Mouse (Mus musculus) neural tube, embryonic 12.5 days (tissue): ENCODE data around the gene 4921536K21Rik. TPM values are rescaled to one million over a fixed set of nuclear protein-coding genes. Genes with fewer than 3 reads are reported as not detected.

Experiments
- ATAC-seq: fragments of 200-750 bp; cut with Nextera tagmentation; 2 replicates; pipeline ENCODE4 v1.8.0; 2017; ENCODE audit warnings: low read depth, mild to moderate bottlenecking, moderate TSS enrichment, moderate library complexity; ENCODE audit not compliant: low FRiP score
- H3K27ac ChIP-seq: fragments of 300-500 bp; sonication (generic); 2 replicates; pipeline ENCODE4 v1.5.1; 2016
- H3K27me3 ChIP-seq: fragments of 300-500 bp; sonication (generic); replicated peaks from 2 replicates; pipeline ENCODE4 v1.6.1; 2016; ENCODE audit warnings: mild to moderate bottlenecking
- H3K36me3 ChIP-seq: fragments of 300-500 bp; sonication (generic); 2 replicates; pipeline ENCODE4 v1.6.1; 2016; ENCODE audit warnings: mild to moderate bottlenecking
- H3K4me1 ChIP-seq: fragments of 300-500 bp; sonication (generic); 2 replicates; pipeline ENCODE4 v1.6.1; 2016
- H3K4me2 ChIP-seq: fragments of 300-500 bp; sonication (generic); replicated peaks from 2 replicates; pipeline ENCODE4 v1.6.1; 2016; ENCODE audit warnings: mild to moderate bottlenecking
- H3K4me3 ChIP-seq: fragments of 300-500 bp; sonication (generic); 2 replicates; pipeline ENCODE4 v1.5.1; 2016
- H3K9ac ChIP-seq: fragments of 300-500 bp; sonication (generic); 2 replicates; pipeline ENCODE4 v1.6.1; 2016; ENCODE audit warnings: mild to moderate bottlenecking
- H3K9me3 ChIP-seq: fragments of 300-500 bp; sonication (generic); 2 replicates; pipeline ENCODE4 v1.6.1; 2016; ENCODE audit warnings: mild to moderate bottlenecking
- WGBS: fragments of 180-500 bp; shearing (Covaris S2); methylation state at CpG from one replicate; pipeline ENCODE4 v1.1.7; 2016; 5-methylcytosine and 5-hydroxymethylcytosine counted together
- polyA plus RNA-seq: library from polyadenylated mRNA; unstranded; fragments of >200 nt; fragmentation: Nextera tagmentation; extraction: Ambion mirVana; gene quantifications from 2 replicates; pipeline ENCODE4 v1.2.1, GENCODE M21; 2016

The 4921536K21Rik gene
- polyA plus RNA-seq: 0.47 and 0.59 TPM in 2 replicates

DNA sequence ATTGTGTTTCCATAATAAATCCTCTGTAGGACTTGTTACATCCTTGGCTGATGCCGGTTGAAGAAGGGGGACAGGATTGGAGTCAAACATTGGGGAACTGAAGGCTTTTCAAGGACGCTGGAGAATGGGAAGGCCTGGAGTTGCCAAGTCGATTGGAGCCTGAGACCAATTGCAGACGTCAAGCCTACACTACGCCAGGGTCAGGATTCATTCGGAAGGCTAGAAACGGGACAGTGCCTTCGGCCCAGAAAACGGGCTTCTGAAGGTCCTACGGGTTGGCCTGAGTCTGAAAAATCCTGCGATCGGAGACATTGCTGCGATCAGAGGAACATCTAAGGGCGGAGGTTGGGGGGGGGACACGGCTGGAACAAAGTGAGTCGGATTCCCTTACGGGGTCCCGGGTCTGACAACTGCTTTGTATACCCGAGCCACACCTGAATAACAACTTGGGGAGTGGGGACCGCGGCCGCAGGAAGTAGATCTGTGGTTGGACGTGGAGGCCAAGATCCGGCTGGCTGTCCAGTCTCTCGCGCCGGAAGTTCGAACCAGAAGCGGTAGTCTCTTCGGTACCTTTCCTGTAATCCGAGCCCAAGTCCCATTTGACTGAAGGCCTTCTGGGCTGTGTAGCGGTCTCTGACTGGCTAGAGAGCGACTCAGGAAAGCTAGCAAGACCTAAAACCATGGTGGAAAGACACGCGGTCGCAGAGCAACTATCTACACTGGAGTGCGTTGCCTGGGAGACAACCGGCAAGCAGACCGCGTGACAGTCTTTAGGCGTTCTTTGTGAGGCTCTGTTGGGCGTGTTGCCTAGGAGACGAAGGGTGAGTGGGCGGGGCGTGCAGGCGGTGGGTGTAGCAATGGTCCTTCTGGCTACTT lies at the start of gene 4921536K21Rik, which contains the start of gene Dusp18:
TSS of gene 4921536K21Rik (minus strand) at position 693 of the 876 bp plus-strand sequence.
TSS of gene Dusp18 (plus strand) at position 835 of the 876 bp plus-strand sequence.
- H3K9ac ChIP-seq: peak within 1 kb of the TSS; percentile 59
- H3K4me2 ChIP-seq: peak within 1 kb of the TSS; percentile 73
- no peaks in the 10 kb centered on the region for H3K9me3 ChIP-seq
- H3K4me1 ChIP-seq: peaks cover 4% of the 10 kb centered on the region; the same call in 1 of the 2 replicates
- WGBS: 2% methylated on average over 46 of the region's 46 CpGs
- no peaks in the 10 kb centered on the region for H3K27me3 ChIP-seq
- H3K27ac ChIP-seq: peak within 1 kb of the TSS; percentile 50; the same call in 1 of the 2 replicates
- H3K36me3 ChIP-seq: peaks cover 21% of the 10 kb centered on the region
- H3K4me3 ChIP-seq: peak within 1 kb of the TSS; percentile 44
- peak; percentile 99 for ATAC-seq

DNA sequence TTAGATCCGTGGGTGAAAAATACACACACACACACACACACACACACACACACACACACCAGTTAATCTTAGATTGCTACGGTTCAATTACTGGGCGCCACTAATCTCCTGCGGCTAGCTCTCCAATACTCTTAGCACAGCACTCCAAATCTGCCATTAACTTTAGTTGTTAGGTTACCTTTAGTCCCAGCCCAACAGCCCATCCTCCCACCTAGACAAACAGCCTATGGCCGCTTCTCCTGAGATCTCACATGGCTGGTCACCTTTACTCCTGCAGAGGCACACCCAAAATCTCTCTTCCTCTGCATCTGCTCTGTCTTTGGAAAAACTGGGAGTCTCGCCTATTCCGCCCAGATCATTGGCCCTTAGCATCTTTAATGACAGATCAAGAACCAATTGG lies 46.5 kb upstream of the 4921536K21Rik start:
- no peak for ATAC-seq
- H3K27ac ChIP-seq: no peak overlapping the region
- no peak overlapping the region for H3K4me3 ChIP-seq
- no peak overlapping the region for H3K9ac ChIP-seq
- 87% methylated on average over 7 of the region's 7 CpGs for WGBS
- H3K27me3 ChIP-seq: no peaks in the 10 kb centered on the region
- no peak overlapping the region for H3K4me2 ChIP-seq
- no peaks in the 10 kb centered on the region for H3K36me3 ChIP-seq
- H3K4me1 ChIP-seq: no peaks in the 10 kb centered on the region
- no peaks in the 10 kb centered on the region for H3K9me3 ChIP-seq

DNA sequence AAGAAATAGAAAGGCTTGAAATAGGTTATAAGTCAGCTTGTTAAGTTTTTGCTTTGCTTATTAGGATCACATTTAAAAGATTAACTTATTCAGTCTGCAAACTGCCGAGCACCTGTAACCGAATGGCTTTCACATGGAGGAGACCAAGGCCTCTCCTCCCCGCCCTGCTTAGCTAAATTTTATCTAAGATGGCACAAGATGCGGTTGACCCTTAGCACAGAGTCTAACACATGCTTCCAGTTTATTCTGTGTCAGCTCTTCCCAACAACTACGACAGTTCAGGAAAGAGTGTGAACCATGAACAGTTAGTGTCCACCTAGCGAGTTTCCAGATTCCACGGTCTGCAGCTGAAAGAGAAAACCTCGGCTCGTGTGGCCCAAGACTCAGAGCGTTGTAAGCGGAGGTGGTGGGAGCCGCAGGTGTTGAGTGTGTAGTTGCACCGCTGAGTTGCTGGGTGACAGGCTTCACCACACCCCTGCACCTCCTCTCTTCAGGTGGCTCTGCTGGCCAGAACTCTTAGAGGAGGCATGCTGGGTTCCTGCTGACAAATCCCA lies 42.5 kb upstream of the 4921536K21Rik start:
- H3K4me1 ChIP-seq: no peaks in the 10 kb centered on the region
- no peak for ATAC-seq
- H3K36me3 ChIP-seq: no peaks in the 10 kb centered on the region
- H3K27ac ChIP-seq: no peak overlapping the region
- no peak overlapping the region for H3K4me2 ChIP-seq
- 77% methylated on average over 13 of the region's 13 CpGs for WGBS
- no peaks in the 10 kb centered on the region for H3K27me3 ChIP-seq
- H3K9ac ChIP-seq: no peak overlapping the region
- no peak overlapping the region for H3K4me3 ChIP-seq
- no peaks in the 10 kb centered on the region for H3K9me3 ChIP-seq

DNA sequence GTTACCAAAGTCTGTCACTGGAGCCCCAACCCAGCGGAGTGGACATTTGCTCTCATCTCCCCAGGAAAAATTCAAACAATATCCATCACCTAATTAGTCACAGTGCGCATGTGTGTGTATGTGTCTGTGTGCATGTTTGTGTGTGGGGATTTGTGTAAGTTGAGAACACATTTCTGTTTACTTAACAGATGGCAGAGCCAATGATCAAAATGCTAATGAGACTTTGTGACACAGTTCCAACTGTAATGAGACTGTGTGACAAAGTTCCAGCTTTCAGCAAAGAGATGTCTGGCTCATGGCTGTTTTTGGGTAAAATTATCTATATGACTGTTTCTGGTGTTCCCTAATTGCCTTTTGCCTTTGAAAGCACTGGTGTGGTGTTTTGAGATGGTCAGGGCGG lies 41.4 kb upstream of the 4921536K21Rik start:
- Histone ChIP-seq H3K4me2 (no peak overlapping the region), H3K4me1 (peaks cover 8% of the 10 kb centered on the region), H3K4me3 (no peak overlapping the region), H3K36me3 (no peaks in the 10 kb centered on the region), H3K27me3 (no peaks in the 10 kb centered on the region), H3K9me3 (no peaks in the 10 kb centered on the region), H3K27ac (no peak overlapping the region), H3K9ac (no peak overlapping the region)
- ATAC-seq: no peak
- WGBS: 82% methylated on average over 3 of the region's 3 CpGs

DNA sequence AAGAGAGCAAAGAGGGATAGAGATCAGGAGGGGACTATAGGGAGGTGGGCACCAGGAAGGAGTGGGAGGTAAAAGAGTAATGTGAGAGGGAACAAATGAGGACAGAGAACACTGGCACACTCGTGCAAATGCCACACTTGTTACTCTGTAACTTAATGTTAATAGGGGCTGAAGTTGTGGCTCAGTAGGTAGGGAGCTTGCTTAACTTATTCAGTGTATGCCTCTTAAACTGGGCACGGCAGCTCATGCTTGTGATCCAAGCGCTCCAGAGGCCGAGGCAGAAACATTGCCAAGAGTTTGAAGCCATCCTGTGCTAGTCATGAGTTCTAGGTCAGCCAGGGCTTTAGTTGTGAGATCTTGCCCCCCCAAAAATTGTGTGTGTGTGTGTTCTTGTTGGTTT lies 40.2 kb upstream of the 4921536K21Rik start:
- no peak overlapping the region for H3K4me2 ChIP-seq
- H3K9me3 ChIP-seq: no peaks in the 10 kb centered on the region
- no peak for ATAC-seq
- H3K4me3 ChIP-seq: no peak overlapping the region
- H3K9ac ChIP-seq: no peak overlapping the region
- WGBS: 75% methylated on average over 4 of the region's 4 CpGs
- peaks cover 13% of the 10 kb centered on the region for H3K4me1 ChIP-seq
- H3K27ac ChIP-seq: no peak overlapping the region
- no peaks in the 10 kb centered on the region for H3K36me3 ChIP-seq
- no peaks in the 10 kb centered on the region for H3K27me3 ChIP-seq

DNA sequence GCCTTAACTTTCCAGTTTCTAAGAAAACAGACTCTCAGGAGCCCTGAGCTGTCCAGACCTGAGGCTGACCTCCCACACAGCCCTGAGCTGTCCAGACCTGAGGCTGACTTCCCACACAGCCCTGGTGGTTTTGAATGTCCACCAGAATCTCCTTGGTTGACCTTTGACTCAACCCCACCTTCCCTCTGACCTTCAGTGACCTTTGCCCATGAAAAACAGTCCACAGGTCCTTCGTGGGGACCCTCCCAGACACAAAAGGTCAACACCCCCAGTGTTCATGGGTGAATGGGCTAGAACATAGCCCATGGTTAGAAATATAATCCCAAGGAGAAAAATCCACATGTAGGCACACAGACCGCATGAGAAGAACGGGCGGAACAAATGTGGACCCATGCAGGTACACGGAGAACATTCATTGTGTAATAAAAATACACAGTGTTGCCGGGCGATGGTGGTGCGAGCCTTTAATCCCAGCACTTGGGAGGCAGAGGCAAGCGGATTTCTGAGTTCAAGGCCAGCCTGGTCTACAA lies 38.9 kb upstream of the 4921536K21Rik start:
- no peak for ATAC-seq
- H3K4me1 ChIP-seq: peaks cover 13% of the 10 kb centered on the region
- H3K9ac ChIP-seq: no peak overlapping the region
- 88% methylated on average over 9 of the region's 9 CpGs for WGBS
- H3K4me3 ChIP-seq: no peak overlapping the region
- no peak overlapping the region for H3K27ac ChIP-seq
- H3K36me3 ChIP-seq: no peaks in the 10 kb centered on the region
- H3K4me2 ChIP-seq: no peak overlapping the region
- no peaks in the 10 kb centered on the region for H3K9me3 ChIP-seq
- no peaks in the 10 kb centered on the region for H3K27me3 ChIP-seq

DNA sequence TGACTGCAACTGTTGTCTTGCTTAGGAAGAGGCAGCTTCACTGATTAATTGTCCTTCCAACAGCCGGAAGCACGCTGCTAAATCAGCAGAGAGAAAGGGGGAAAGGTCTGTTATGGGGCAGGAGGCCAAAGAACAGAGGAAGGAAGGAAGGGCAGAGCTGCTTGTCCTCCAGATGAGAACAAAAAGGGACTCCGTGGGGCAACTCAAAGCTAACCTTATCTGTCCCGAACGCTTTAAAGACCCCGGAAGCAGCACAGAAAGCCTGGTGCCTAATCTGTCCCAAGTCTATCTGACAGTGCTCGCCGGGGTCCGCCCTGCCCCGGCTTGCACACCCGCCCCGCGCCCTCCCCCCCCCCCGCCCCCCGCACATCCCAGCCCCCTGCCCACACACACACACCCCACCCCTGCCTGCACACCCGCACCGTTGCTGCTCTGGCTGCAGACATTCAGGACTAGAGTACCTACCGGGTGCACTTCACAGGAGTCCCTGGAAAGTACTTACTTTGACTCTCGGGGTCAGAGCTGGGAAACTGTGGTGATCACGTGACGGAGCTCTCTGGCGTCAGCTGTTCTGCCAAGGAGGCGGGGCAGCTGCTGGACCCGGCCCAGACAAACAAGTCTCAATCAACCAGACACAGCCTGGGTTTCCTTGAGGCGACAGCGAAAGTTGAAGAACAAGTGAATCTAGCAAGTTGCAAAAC lies 36.8 kb upstream of the 4921536K21Rik start, which contains the start of gene Tcn2:
TSS of gene Tcn2 (minus strand) at position 649 of the 701 bp plus-strand sequence.
- Histone ChIP-seq H3K4me3 (peak within 1 kb of the TSS; percentile 53), H3K27me3 (no peaks in the 10 kb centered on the region), H3K4me1 (peaks cover 13% of the 10 kb centered on the region), H3K9me3 (no peaks in the 10 kb centered on the region), H3K27ac (no peak within 1 kb of the TSS), H3K9ac (peak within 1 kb of the TSS; percentile 64), H3K4me2 (peak within 1 kb of the TSS; percentile 88), H3K36me3 (0 out of 2 replicates have a peak, but pooled peaks cover 6% of the 10 kb centered on the region)
- ATAC-seq: peak; percentile 84
- under 1% methylated on average over 17 of the region's 26 CpGs for WGBS

DNA sequence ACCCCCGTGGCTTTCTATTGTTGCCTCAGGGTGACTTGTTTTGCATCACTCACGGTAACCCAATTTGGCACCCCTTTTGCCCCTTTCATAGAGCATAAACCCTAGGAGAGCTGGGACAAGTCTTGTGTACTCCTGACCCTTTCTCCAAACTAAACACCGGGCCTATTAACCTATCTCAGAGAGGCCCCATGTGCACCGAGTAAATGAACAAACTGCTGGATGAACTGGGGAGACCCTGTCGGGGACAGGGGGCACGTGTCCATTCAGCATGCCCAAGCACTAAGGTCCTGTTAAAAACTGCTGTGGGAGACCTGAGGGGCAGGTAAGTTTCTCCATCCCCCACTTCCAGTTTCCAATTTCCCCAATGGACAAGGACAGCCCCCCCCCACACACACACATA lies 36.0 kb upstream of the 4921536K21Rik start:
- Histone ChIP-seq H3K4me1 (peaks cover 13% of the 10 kb centered on the region), H3K27ac (no peak overlapping the region), H3K9ac (no peak overlapping the region), H3K4me3 (peak overlapping the region; percentile 53), H3K27me3 (no peaks in the 10 kb centered on the region), H3K4me2 (peak overlapping the region; percentile 88), H3K36me3 (0 out of 2 replicates have a peak, but pooled peaks cover 8% of the 10 kb centered on the region), H3K9me3 (no peaks in the 10 kb centered on the region)
- 18% methylated on average over 6 of the region's 6 CpGs for WGBS
- ATAC-seq: peak; percentile 30; the same call in 1 of the 2 replicates

DNA sequence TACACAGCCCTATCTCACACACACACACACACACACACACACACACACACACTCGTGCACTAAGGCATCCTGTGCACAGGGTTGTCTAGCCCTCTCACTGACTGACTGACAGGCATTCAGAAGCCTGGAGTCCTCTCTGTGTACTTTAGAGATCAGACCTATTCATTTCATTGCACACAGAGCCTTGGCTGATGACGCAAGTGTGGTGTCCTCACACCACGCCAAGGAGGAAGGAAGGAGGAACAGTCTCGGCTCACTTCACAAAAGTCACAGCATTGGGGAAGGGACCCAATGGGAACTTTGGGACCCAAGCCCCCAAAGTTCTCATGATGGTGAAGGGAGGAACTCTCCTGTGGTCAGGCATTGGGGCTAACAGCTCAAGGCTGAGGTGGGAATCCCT lies 35.1 kb upstream of the 4921536K21Rik start:
- Histone ChIP-seq H3K27ac (no peak overlapping the region), H3K9me3 (no peaks in the 10 kb centered on the region), H3K9ac (no peak overlapping the region), H3K4me1 (peaks cover 13% of the 10 kb centered on the region), H3K4me2 (no peak overlapping the region), H3K4me3 (no peak overlapping the region), H3K27me3 (no peaks in the 10 kb centered on the region), H3K36me3 (peaks cover 9% of the 10 kb centered on the region; the same call in 1 of the 2 replicates)
- no peak for ATAC-seq
- 75% methylated on average over 4 of the region's 4 CpGs for WGBS

DNA sequence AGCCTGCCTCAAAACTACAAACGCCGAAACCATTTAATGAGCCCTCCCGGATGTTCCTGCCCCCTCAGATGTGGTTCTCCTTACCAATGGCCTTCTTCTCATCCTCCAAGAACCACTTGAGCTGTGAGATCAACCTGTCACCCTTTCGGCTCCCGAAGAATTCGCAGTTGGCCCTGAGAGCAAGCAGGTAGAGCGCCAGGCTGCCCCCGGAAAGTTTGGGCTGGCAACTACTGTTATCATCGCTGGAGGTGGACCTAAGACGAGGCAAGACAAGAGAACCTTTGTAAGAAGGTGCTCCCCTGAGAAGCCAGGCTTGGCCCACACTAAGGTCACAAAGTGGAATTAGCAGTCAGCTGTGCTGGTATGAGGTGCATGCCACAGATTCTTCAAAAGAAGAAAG lies 31.0 kb upstream of the 4921536K21Rik start:
- Histone ChIP-seq H3K4me2 (no peak overlapping the region), H3K4me3 (no peak overlapping the region), H3K4me1 (0 out of 2 replicates have a peak, but pooled peaks cover under 1% of the 10 kb centered on the region), H3K27me3 (no peaks in the 10 kb centered on the region), H3K9ac (no peak overlapping the region), H3K9me3 (no peaks in the 10 kb centered on the region), H3K27ac (no peak overlapping the region), H3K36me3 (peaks cover 27% of the 10 kb centered on the region)
- no peak for ATAC-seq
- WGBS: 96% methylated on average over 10 of the region's 10 CpGs

DNA sequence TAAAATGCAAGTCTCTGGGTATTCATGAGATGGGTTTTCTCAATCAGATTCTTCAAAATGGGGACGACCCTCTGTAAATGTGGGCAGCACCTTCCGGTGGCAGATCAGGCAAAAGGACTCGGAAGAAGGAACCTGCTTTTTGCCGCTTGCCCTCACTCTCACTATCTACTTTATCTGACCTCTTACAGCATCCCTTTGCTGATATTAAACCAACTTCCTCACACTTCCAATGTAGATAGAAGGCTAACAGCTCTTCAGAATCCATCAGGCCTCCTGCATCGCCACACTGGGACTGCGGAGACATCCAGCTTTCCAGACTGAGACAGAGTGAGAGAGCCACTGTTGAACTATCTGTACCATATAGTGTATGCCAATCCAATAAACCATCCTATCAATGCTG lies 27.8 kb upstream of the 4921536K21Rik start:
- Histone ChIP-seq H3K9me3 (no peaks in the 10 kb centered on the region), H3K27me3 (no peaks in the 10 kb centered on the region), H3K27ac (no peak overlapping the region), H3K36me3 (peaks cover 27% of the 10 kb centered on the region), H3K9ac (no peak overlapping the region), H3K4me1 (no peaks in the 10 kb centered on the region), H3K4me2 (no peak overlapping the region), H3K4me3 (no peak overlapping the region)
- 94% methylated on average over 6 of the region's 6 CpGs for WGBS
- ATAC-seq: no peak

DNA sequence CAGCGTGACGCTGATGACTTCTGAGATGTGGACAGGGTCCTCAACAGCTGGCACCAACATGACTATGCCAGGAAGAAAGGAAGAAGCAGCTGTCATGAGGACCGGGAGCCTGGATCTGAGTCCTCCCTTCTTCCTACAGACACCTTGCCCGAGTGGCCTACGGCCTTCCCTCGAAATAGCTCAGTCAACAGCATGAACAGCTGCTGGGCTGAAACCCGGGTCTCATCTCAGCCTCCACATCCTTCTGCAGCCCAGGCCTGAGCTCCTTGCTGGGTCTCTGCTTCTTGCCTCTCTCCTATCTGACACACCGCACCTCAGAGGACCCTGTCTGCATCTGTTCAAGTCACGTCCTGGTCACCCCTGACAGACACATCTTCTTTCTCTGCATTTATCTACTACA lies 27.2 kb upstream of the 4921536K21Rik start:
- H3K27me3 ChIP-seq: no peaks in the 10 kb centered on the region
- H3K4me2 ChIP-seq: no peak overlapping the region
- no peak overlapping the region for H3K27ac ChIP-seq
- no peak for ATAC-seq
- no peaks in the 10 kb centered on the region for H3K9me3 ChIP-seq
- H3K9ac ChIP-seq: no peak overlapping the region
- 96% methylated on average over 9 of the region's 9 CpGs for WGBS
- H3K4me3 ChIP-seq: no peak overlapping the region
- peaks cover 25% of the 10 kb centered on the region for H3K36me3 ChIP-seq
- H3K4me1 ChIP-seq: no peaks in the 10 kb centered on the region
